Mouse (Mus musculus): ENCODE results near the gene Gm37240. TPM values are rescaled to one million over a fixed set of nuclear protein-coding genes. Genes with fewer than 3 reads are reported as not detected.

Gene Gm37240
- polyA plus RNA-seq, 1 experiment from 2014 or later = 4.6 TPM

- WGBS = 48% methylated on average over 5 of the region's 5 CpGs
- 0 out of 2 replicates have a peak, but pooled peaks cover 2% of the 10 kb centered on the region for H3K4me1 ChIP-seq (replicated peaks; ENCODE audit: control insufficient read depth, insufficient read depth, low read length)
Measured at GRCm38 (mm10) chr3:85364591-85365343, 522.6 kb downstream of the Gm37240 start.

GRCm38 (mm10) chr3:85362883-85363282 is 524.4 kb downstream of the Gm37240 start:
- peak; percentile 70 for ATAC-seq (ENCODE audit: low read depth)
- H3K9me3 ChIP-seq (ENCODE audit: control insufficient read depth, low read length) = no peaks in the 10 kb centered on the region
- no peak overlapping the region for H3K9ac ChIP-seq (ENCODE audit: low read length)
- H3K27ac ChIP-seq (ENCODE audit: low read length) = no peak overlapping the region
- H3K4me1 ChIP-seq (replicated peaks; ENCODE audit: control insufficient read depth, insufficient read depth, low read length) = no peaks in the 10 kb centered on the region
- no peaks in the 10 kb centered on the region for H3K36me3 ChIP-seq (ENCODE audit: control insufficient read depth, insufficient read depth, low read length)
- 63% methylated on average over 7 of the region's 7 CpGs for WGBS
- H3K4me2 ChIP-seq (ENCODE audit: low read depth, low read length) = no peak overlapping the region
- no peaks in the 10 kb centered on the region for H3K27me3 ChIP-seq (ENCODE audit: control insufficient read depth, insufficient read depth, low read depth, low read length)
- no peak overlapping the region for H3K4me3 ChIP-seq (ENCODE audit: low read length)

More at GRCm38 (mm10) chr3:85364591-85365343, 522.6 kb downstream of the Gm37240 start:
- no peak overlapping the region for H3K4me3 ChIP-seq (ENCODE audit: low read length)
- no peaks in the 10 kb centered on the region for H3K27me3 ChIP-seq (ENCODE audit: control insufficient read depth, insufficient read depth, low read depth, low read length)
- peak; percentile 62 for ATAC-seq (ENCODE audit: low read depth)
- H3K9me3 ChIP-seq (ENCODE audit: control insufficient read depth, low read length) = no peaks in the 10 kb centered on the region
- no peaks in the 10 kb centered on the region for H3K36me3 ChIP-seq (ENCODE audit: control insufficient read depth, insufficient read depth, low read length)
- H3K4me2 ChIP-seq (ENCODE audit: low read depth, low read length) = no peak overlapping the region
- H3K9ac ChIP-seq (ENCODE audit: low read length) = no peak overlapping the region
- H3K27ac ChIP-seq (ENCODE audit: low read length) = no peak overlapping the region

GRCm38 (mm10) chr3:85356373-85356772 is 530.9 kb downstream of the Gm37240 start:
- no peak for ATAC-seq (ENCODE audit: low read depth)
- 77% methylated on average over 3 of the region's 3 CpGs for WGBS

GRCm38 (mm10) chr3:85348021-85348420 is 539.3 kb downstream of the Gm37240 start:
- Histone ChIP-seq H3K4me3 (ENCODE audit: low read length) (no peak overlapping the region), H3K27me3 (ENCODE audit: control insufficient read depth, insufficient read depth, low read depth, low read length) (no peaks in the 10 kb centered on the region), H3K36me3 (ENCODE audit: control insufficient read depth, insufficient read depth, low read length) (no peaks in the 10 kb centered on the region), H3K27ac (ENCODE audit: low read length) (no peak overlapping the region), H3K4me1 (replicated peaks; ENCODE audit: control insufficient read depth, insufficient read depth, low read length) (no peaks in the 10 kb centered on the region), H3K4me2 (ENCODE audit: low read depth, low read length) (no peak overlapping the region), H3K9ac (ENCODE audit: low read length) (no peak overlapping the region), H3K9me3 (ENCODE audit: control insufficient read depth, low read length) (no peaks in the 10 kb centered on the region)
- WGBS = 35% methylated on average over 6 of the region's 6 CpGs
- ATAC-seq (ENCODE audit: low read depth) = no peak

More at GRCm38 (mm10) chr3:85356373-85356772, 530.9 kb downstream of the Gm37240 start:
- Histone ChIP-seq H3K4me3 (ENCODE audit: low read length) (no peak overlapping the region), H3K4me1 (replicated peaks; ENCODE audit: control insufficient read depth, insufficient read depth, low read length) (no peaks in the 10 kb centered on the region), H3K9ac (ENCODE audit: low read length) (no peak overlapping the region), H3K27me3 (ENCODE audit: control insufficient read depth, insufficient read depth, low read depth, low read length) (no peaks in the 10 kb centered on the region), H3K27ac (ENCODE audit: low read length) (no peak overlapping the region), H3K9me3 (ENCODE audit: control insufficient read depth, low read length) (no peaks in the 10 kb centered on the region), H3K4me2 (ENCODE audit: low read depth, low read length) (no peak overlapping the region), H3K36me3 (ENCODE audit: control insufficient read depth, insufficient read depth, low read length) (no peaks in the 10 kb centered on the region)

GRCm38 (mm10) chr3:85341103-85341860 is 546.0 kb downstream of the Gm37240 start:
- Histone ChIP-seq H3K9me3 (ENCODE audit: control insufficient read depth, low read length) (no peaks in the 10 kb centered on the region), H3K27me3 (ENCODE audit: control insufficient read depth, insufficient read depth, low read depth, low read length) (no peaks in the 10 kb centered on the region), H3K4me2 (ENCODE audit: low read depth, low read length) (no peak overlapping the region), H3K27ac (ENCODE audit: low read length) (no peak overlapping the region), H3K4me3 (ENCODE audit: low read length) (no peak overlapping the region), H3K4me1 (replicated peaks; ENCODE audit: control insufficient read depth, insufficient read depth, low read length) (no peaks in the 10 kb centered on the region), H3K9ac (ENCODE audit: low read length) (no peak overlapping the region), H3K36me3 (ENCODE audit: control insufficient read depth, insufficient read depth, low read length) (no peaks in the 10 kb centered on the region)
- WGBS = 46% methylated on average over 12 of the region's 12 CpGs
- peak; percentile 75 for ATAC-seq (ENCODE audit: low read depth)

- no peak overlapping the region for H3K9ac ChIP-seq (ENCODE audit: low read length)
- no peaks in the 10 kb centered on the region for H3K4me1 ChIP-seq (replicated peaks; ENCODE audit: control insufficient read depth, insufficient read depth, low read length)
- no peak overlapping the region for H3K27ac ChIP-seq (ENCODE audit: low read length)
- H3K9me3 ChIP-seq (ENCODE audit: control insufficient read depth, low read length) = no peaks in the 10 kb centered on the region
- ATAC-seq (ENCODE audit: low read depth) = 0 out of 2 replicates have a peak, but pooled peaks have one; percentile 20
- H3K4me2 ChIP-seq (ENCODE audit: low read depth, low read length) = no peak overlapping the region
- WGBS = 10% methylated on average over 3 of the region's 3 CpGs
- H3K4me3 ChIP-seq (ENCODE audit: low read length) = no peak overlapping the region
- H3K27me3 ChIP-seq (ENCODE audit: control insufficient read depth, insufficient read depth, low read depth, low read length) = no peaks in the 10 kb centered on the region
- H3K36me3 ChIP-seq (ENCODE audit: control insufficient read depth, insufficient read depth, low read length) = no peaks in the 10 kb centered on the region
Measured at GRCm38 (mm10) chr3:85340491-85340890, 546.8 kb downstream of the Gm37240 start.

GRCm38 (mm10) chr3:85339926-85340325 is 547.4 kb downstream of the Gm37240 start:
- Histone ChIP-seq H3K36me3 (ENCODE audit: control insufficient read depth, insufficient read depth, low read length) (no peaks in the 10 kb centered on the region), H3K27me3 (ENCODE audit: control insufficient read depth, insufficient read depth, low read depth, low read length) (no peaks in the 10 kb centered on the region), H3K9ac (ENCODE audit: low read length) (no peak overlapping the region), H3K9me3 (ENCODE audit: control insufficient read depth, low read length) (no peaks in the 10 kb centered on the region), H3K4me3 (ENCODE audit: low read length) (no peak overlapping the region), H3K4me1 (replicated peaks; ENCODE audit: control insufficient read depth, insufficient read depth, low read length) (no peaks in the 10 kb centered on the region), H3K27ac (ENCODE audit: low read length) (no peak overlapping the region), H3K4me2 (ENCODE audit: low read depth, low read length) (no peak overlapping the region)
- no peak for ATAC-seq (ENCODE audit: low read depth)
- WGBS = 66% methylated on average over 2 of the region's 2 CpGs

GRCm38 (mm10) chr3:85339269-85339820 is 548.0 kb downstream of the Gm37240 start:
- Histone ChIP-seq H3K9me3 (ENCODE audit: control insufficient read depth, low read length) (no peaks in the 10 kb centered on the region), H3K4me3 (ENCODE audit: low read length) (no peak overlapping the region), H3K4me1 (replicated peaks; ENCODE audit: control insufficient read depth, insufficient read depth, low read length) (no peaks in the 10 kb centered on the region), H3K9ac (ENCODE audit: low read length) (no peak overlapping the region), H3K27ac (ENCODE audit: low read length) (no peak overlapping the region), H3K4me2 (ENCODE audit: low read depth, low read length) (no peak overlapping the region), H3K36me3 (ENCODE audit: control insufficient read depth, insufficient read depth, low read length) (no peaks in the 10 kb centered on the region), H3K27me3 (ENCODE audit: control insufficient read depth, insufficient read depth, low read depth, low read length) (no peaks in the 10 kb centered on the region)
- WGBS = 81% methylated on average over 10 of the region's 10 CpGs
- ATAC-seq (ENCODE audit: low read depth) = no peak

- Histone ChIP-seq H3K9ac (ENCODE audit: low read length) (no peak overlapping the region), H3K27me3 (ENCODE audit: control insufficient read depth, insufficient read depth, low read depth, low read length) (no peaks in the 10 kb centered on the region), H3K4me3 (ENCODE audit: low read length) (no peak overlapping the region), H3K27ac (ENCODE audit: low read length) (no peak overlapping the region), H3K4me1 (replicated peaks; ENCODE audit: control insufficient read depth, insufficient read depth, low read length) (no peaks in the 10 kb centered on the region), H3K4me2 (ENCODE audit: low read depth, low read length) (no peak overlapping the region), H3K9me3 (ENCODE audit: control insufficient read depth, low read length) (no peaks in the 10 kb centered on the region), H3K36me3 (ENCODE audit: control insufficient read depth, insufficient read depth, low read length) (no peaks in the 10 kb centered on the region)
- no peak for ATAC-seq (ENCODE audit: low read depth)
- 80% methylated on average over 3 of the region's 3 CpGs for WGBS
Measured at GRCm38 (mm10) chr3:85338755-85339095, 548.6 kb downstream of the Gm37240 start.
